Mouse (Mus musculus): ENCODE data around the gene Hfe2. TPM values are rescaled to one million over a fixed set of nuclear protein-coding genes. Genes with fewer than 3 reads are reported as not detected.

Gene Hfe2
- total RNA-seq, 2 experiments from 2014 or later = 266 to 290 TPM

DNA sequence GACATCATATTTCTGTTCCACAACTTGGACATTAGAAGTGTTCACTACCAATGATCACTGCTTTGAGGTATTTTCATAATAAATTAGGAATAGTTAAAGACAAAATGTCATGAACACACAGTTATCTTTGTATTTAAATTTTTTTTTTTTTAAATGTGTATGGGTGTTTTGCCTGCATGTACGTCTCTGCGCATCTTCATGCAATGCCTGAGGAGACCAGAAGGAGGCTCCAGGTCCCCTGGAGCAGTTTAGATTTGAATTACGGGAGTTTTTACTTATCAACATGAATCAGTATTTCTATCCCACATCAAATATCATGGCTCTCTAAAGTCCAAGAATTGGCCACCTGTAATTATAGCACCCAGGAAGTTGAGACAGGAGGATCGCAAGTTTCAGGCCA is 2.8 kb upstream of the Hfe2 start:
- intact Hi-C loops (cut with DNase I) = no loop called here
- DNase-seq (ENCODE audit: low spot score) = no peak

GRCm38 (mm10) chr3:96524028-96524810 is 753 bp upstream of the Hfe2 start:
- no peak for DNase-seq (ENCODE audit: low spot score)
- intact Hi-C loops (cut with DNase I) = no loop called here

- no peak for DNase-seq (ENCODE audit: low spot score)
- intact Hi-C loops (cut with DNase I) = no loop called here
These were observed 1.2 kb downstream of the Hfe2 start for GRCm38 (mm10) chr3:96526013-96526762.

- intact Hi-C loops (cut with DNase I) = no loop called here
- DNase-seq (ENCODE audit: low spot score) = no peak
These were observed 2.0 kb downstream of the Hfe2 start for GRCm38 (mm10) chr3:96526864-96527542.

GRCm38 (mm10) chr3:96528506-96528905 is 3.5 kb downstream of the Hfe2 start:
- no peak for DNase-seq (ENCODE audit: low spot score)
- intact Hi-C loops (cut with DNase I) = no loop called here

- intact Hi-C loops (cut with DNase I) = no loop called here
- DNase-seq (ENCODE audit: low spot score) = no peak
These were observed 7.1 kb downstream of the Hfe2 start for GRCm38 (mm10) chr3:96532050-96532449.

GRCm38 (mm10) chr3:96534300-96534699 is 9.3 kb downstream of the Hfe2 start:
- no peak for DNase-seq (ENCODE audit: low spot score)
- intact Hi-C loops (cut with DNase I) = no loop called here

DNA sequence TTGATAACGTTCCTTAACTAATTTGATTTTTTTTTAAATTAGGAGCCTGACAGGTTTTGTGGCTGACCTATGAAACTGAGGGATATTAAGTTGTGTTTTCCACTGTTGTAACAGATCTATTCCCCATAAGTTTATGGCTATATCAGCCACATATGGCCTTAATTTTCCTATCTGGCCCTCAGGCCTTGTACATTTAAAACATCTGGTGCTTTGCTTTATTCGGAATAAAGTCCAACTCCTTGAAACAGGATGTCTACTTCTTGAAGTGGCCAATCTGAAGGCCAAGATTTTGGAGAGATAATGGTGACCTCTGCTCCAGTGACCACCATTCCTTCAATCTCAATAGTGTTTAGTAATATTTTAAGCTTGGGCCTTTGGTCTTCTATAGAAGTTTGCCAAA is 14.3 kb downstream of the Hfe2 start:
- no peak for DNase-seq (ENCODE audit: low spot score)
- intact Hi-C loops (cut with DNase I) = no loop called here

GRCm38 (mm10) chr3:96540740-96541139 is 15.8 kb downstream of the Hfe2 start:
- intact Hi-C loops (cut with DNase I) = no loop called here
- no peak for DNase-seq (ENCODE audit: low spot score)

- intact Hi-C loops (cut with DNase I) = no loop called here
- DNase-seq (ENCODE audit: low spot score) = no peak
These were observed 16.5 kb downstream of the Hfe2 start for GRCm38 (mm10) chr3:96541328-96542078.

DNA sequence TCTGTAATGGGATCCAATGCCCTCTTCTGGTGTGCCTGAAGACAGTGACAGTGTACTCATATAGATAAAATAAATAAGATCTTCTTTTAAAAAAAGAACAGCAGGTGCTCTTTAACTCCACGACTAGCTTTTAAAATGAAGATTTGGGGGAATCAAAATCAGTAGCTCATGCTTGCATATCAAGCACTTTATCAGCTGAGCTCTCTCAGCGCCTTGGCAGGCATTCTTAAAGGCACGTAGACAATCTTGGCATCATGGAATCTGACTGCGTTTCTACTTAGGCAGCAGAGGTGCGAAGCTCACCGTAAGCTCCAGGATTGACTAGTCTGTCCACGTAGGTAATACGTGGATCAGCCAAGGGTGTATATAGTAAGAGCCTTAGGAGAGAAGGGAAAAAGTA is 17.6 kb downstream of the Hfe2 start:
- DNase-seq (ENCODE audit: low spot score) = no peak
- intact Hi-C loops (cut with DNase I) = no loop called here

GRCm38 (mm10) chr3:96543345-96543744 is 18.4 kb downstream of the Hfe2 start:
- no peak for DNase-seq (ENCODE audit: low spot score)
- intact Hi-C loops (cut with DNase I) = no loop called here

DNA sequence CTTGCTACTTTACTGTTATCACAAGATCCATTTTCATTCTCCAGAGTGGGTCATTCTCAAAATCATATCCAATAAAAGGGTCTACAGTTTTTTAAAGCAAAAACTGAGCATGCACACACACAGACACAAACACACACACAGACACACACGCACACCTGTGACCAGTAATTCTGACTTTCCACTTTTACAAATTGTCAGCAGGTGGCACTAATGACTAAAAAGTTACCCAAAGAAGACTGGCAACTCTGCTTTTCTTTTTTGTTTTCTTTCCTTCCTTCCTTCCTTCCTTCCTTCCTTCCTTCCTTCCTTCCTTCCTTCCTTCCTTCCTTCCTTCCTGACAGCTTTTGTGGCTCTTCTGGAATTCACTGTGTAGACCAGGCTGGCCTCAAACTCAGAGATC is 20.6 kb downstream of the Hfe2 start:
- no peak for DNase-seq (ENCODE audit: low spot score)

GRCm38 (mm10) chr3:96546880-96547279 is 21.9 kb downstream of the Hfe2 start:
- no peak for DNase-seq (ENCODE audit: low spot score)
- intact Hi-C loops (cut with DNase I) = loop anchor here (1.0 to 2.0 kb wide), 3 partner anchors 33 to 162 kb away; partner anchors contain the start of gene Nudt17

More for the DNA sequence above, 20.6 kb downstream of the Hfe2 start:
- intact Hi-C loops (cut with DNase I) = no loop called here

DNA sequence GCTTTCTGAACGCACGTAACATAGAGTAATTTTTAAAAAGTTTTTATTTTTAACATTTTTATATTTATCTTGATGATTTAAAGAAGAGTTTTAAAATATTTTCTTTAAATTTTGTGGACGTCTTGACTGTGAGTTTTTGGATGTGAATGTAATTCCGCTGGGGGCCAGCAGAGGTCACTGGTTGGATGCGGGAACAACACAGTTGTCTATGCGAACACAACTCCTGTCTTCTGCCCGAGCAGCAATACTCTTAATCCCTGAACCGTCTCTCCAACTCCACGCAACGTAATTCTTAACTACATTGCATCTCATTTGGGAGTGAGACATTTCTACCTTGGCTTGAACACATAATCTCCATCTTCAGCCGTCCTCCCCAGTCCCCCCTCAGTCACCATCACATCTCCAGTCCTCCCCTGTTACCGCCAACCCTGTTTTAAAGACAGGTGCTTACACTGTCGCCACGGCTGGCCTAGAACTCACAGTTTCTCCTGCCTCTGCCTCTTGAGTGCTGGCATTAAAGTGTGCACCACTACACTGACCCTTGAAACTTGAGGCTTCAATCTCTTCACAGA is 22.5 kb downstream of the Hfe2 start:
- intact Hi-C loops (cut with DNase I) = loop anchor here (1.0 to 2.0 kb wide), 2 partner anchors 33 to 161 kb away; partner anchors contain the start of gene Nudt17
- DNase-seq (ENCODE audit: low spot score) = peak; percentile 46

DNA sequence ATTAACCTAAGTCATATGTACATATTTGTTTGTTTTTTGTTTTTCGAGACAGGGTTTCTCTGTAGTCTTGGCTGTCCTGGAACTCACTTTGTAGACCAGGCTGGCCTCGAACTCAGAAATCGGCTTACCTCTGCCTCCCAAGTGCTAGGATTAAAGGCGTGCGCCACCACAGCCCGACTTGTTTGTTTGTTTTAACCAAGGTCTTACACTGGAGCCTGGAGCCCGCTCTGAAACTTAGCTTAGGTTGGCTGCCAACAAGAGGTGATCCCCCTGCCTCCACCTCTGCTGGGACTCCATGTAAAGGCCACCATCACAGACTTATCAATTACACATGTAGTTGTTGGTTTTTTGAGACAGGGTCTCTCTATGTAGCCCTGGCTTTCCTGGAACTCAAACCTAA is 23.9 kb downstream of the Hfe2 start:
- no peak for DNase-seq (ENCODE audit: low spot score)
- intact Hi-C loops (cut with DNase I) = no loop called here

GRCm38 (mm10) chr3:96549346-96549745 is 24.4 kb downstream of the Hfe2 start:
- intact Hi-C loops (cut with DNase I) = no loop called here

DNA sequence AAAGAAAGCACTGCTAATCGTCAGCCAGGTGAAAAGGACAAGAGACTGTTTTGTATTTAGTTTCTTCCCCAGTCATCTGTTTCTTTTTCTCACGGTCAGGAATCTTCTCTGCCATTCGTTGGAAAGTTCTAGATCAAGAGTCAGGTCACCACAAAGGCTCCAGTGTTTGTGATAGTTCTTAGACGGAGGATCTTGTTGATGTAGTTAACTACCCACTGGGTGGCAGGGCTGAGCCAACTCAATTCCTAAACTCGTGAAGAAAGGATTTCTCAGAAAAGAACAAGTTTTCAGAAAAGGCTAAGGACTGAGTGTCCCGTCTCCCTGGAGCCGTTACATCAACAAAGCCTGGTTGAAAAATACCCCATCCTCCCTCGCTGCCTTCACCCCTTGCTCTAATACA is 26.2 kb downstream of the Hfe2 start:
- no peak for DNase-seq (ENCODE audit: low spot score)
- intact Hi-C loops (cut with DNase I) = loop anchor here (1.0 kb wide), 1 partner anchor 29 kb away; no protein-coding TSS in a partner anchor

More at GRCm38 (mm10) chr3:96549346-96549745, 24.4 kb downstream of the Hfe2 start:
- DNase-seq (ENCODE audit: low spot score) = no peak

- intact Hi-C loops (cut with DNase I) = loop anchor here (1.0 kb wide), 1 partner anchor 28 kb away; no protein-coding TSS in a partner anchor
- no peak for DNase-seq (ENCODE audit: low spot score)
These were observed 26.9 kb downstream of the Hfe2 start for GRCm38 (mm10) chr3:96551890-96552289.

Data from heart, postnatal 25 days (tissue).